Mouse (Mus musculus): ENCODE measurements around the gene March1. TPM values are rescaled to one million over a fixed set of nuclear protein-coding genes. Genes with fewer than 3 reads are reported as not detected.

Gene March1
- polyA plus RNA-seq, 1 experiment from 2014 or later: 1.2 TPM

DNA sequence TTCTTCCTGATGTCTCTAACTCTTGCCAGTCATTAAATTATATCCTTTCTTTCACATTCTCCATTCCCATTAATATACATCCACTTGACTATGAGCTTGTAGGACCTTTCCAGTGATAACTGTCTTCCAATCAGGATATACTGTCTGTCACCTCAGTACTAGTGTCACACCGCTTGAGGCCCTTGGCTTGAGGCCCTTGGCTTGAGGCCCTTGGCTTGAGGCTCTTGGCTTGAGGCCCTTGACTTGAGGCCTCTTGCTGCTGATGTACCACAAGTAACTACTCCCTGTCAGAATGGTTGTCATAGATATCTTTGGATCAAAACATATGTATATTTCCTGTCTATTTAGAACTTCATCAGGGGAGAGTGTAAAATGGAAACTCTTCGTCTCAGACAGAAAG, 576.7 kb downstream of the March1 start:
- no peak overlapping the region for H3K9ac ChIP-seq
- H3K27ac ChIP-seq: no peak overlapping the region
- ATAC-seq (ENCODE audit: insufficient read depth, low FRiP score, low read depth): no peak
- H3K4me2 ChIP-seq: no peak overlapping the region
- no peaks in the 10 kb centered on the region for H3K27me3 ChIP-seq (replicated peaks)
- no peaks in the 10 kb centered on the region for H3K36me3 ChIP-seq
- 83% methylated on average over 2 of the region's 2 CpGs for WGBS
- no peaks in the 10 kb centered on the region for H3K4me1 ChIP-seq
- no peaks in the 10 kb centered on the region for H3K9me3 ChIP-seq
- no peak overlapping the region for H3K4me3 ChIP-seq (replicated peaks)

DNA sequence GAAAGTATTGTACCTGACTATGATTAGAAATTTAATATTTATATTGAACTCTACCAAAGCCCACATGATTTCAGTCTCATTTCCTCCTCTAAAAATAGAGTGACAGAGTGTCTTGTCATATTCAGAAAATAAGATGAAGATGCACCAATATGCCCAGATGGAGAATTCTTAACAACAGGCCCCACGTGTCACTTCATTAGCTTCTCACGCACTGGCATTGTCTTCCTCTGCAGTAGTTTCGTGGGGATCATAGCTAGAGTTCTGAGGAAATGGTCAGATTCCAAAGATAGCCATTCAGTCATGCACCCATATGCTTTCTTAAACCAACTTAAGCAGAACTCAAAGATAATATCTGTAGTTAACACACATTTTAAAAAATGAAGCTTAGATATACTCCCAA, 582.5 kb downstream of the March1 start:
- H3K27ac ChIP-seq: no peak overlapping the region
- H3K36me3 ChIP-seq: no peaks in the 10 kb centered on the region
- no peaks in the 10 kb centered on the region for H3K27me3 ChIP-seq (replicated peaks)
- H3K4me3 ChIP-seq (replicated peaks): no peak overlapping the region
- no peak for ATAC-seq (ENCODE audit: insufficient read depth, low FRiP score, low read depth)
- no peak overlapping the region for H3K9ac ChIP-seq
- WGBS: 71% methylated on average over 3 of the region's 3 CpGs
- no peaks in the 10 kb centered on the region for H3K9me3 ChIP-seq
- no peaks in the 10 kb centered on the region for H3K4me1 ChIP-seq
- no peak overlapping the region for H3K4me2 ChIP-seq

DNA sequence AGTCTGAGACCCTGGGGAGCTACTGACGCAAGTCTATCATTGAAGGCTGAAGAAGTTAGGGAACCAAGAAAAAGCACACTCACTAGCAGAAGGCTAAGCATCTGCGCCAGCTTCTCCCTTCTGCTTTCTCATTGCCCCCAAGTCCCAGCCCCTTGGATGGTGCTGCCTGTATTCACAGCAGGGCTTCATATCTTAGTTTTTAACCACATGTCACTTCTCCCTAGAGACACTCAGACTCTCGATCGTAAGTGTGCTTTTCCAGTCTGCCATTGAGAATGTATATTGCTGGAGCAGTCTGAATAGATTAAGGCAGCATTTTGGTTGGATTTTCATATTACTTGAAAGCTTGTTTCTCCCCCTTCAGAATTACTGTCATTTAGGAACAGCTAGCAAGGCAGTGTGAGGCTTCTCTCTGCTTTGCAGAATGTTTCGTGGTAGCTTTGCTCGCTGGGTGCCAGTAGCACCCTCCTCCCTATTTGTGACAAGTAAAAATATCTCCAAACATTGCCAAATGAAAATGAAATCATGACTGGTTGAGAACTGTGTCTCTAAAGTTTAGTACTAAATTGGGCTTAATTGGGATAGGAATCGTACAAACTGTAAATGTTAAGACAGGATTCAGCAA, 586.2 kb downstream of the March1 start:
- Histone ChIP-seq H3K9ac (no peak overlapping the region), H3K27me3 (replicated peaks) (no peaks in the 10 kb centered on the region), H3K4me2 (no peak overlapping the region), H3K4me1 (no peaks in the 10 kb centered on the region), H3K9me3 (no peaks in the 10 kb centered on the region), H3K36me3 (no peaks in the 10 kb centered on the region), H3K27ac (no peak overlapping the region), H3K4me3 (replicated peaks) (no peak overlapping the region)
- ATAC-seq (ENCODE audit: insufficient read depth, low FRiP score, low read depth): no peak
- WGBS: 91% methylated on average over 7 of the region's 7 CpGs

DNA sequence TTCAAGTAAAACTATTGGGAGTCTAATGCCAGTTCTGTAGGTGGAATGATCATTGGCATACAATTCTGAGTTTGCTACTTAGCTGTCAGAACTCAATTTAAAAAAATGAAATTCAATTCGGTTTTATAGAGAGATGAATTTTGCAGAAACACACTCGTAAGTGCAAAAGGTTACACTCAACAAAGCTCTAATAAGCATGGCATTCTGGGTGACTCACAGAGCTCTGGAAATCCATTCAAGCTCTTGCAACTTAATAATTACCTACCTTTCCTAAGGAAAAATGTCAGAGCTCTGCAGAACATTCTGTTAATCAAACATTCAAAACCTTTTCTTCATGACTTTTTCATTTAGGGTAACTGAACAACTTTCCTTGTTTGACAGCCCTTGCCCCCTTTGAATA, 591.9 kb downstream of the March1 start:
- 62% methylated on average over 2 of the region's 2 CpGs for WGBS
- no peak overlapping the region for H3K4me3 ChIP-seq (replicated peaks)
- H3K9ac ChIP-seq: no peak overlapping the region
- H3K27me3 ChIP-seq (replicated peaks): no peaks in the 10 kb centered on the region
- H3K4me1 ChIP-seq: no peaks in the 10 kb centered on the region
- no peaks in the 10 kb centered on the region for H3K36me3 ChIP-seq
- H3K4me2 ChIP-seq: no peak overlapping the region
- no peak for ATAC-seq (ENCODE audit: insufficient read depth, low FRiP score, low read depth)
- no peaks in the 10 kb centered on the region for H3K9me3 ChIP-seq
- no peak overlapping the region for H3K27ac ChIP-seq

DNA sequence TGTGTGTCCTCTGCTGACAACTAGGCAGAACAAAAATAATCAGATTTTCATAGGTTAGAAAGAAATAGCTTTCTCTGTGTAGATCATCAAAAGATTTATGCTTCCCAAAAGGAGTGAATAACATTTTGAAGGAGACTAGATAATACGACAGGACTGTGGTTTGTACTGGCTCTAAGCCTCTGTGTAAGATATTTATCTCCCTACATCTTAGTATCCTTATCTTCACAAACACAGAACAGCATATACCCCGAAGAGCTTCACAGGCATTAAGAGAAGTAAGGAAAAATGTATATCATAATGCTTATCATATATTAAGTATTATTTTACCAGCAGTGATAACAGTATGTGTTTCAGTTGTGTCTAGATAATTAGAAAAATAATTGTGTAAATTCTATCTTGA, 592.6 kb downstream of the March1 start:
- Histone ChIP-seq H3K9me3 (no peaks in the 10 kb centered on the region), H3K4me3 (replicated peaks) (no peak overlapping the region), H3K27me3 (replicated peaks) (no peaks in the 10 kb centered on the region), H3K27ac (no peak overlapping the region), H3K36me3 (no peaks in the 10 kb centered on the region), H3K4me1 (no peaks in the 10 kb centered on the region), H3K4me2 (no peak overlapping the region), H3K9ac (no peak overlapping the region)
- 67% methylated on average over 2 of the region's 2 CpGs for WGBS
- ATAC-seq (ENCODE audit: insufficient read depth, low FRiP score, low read depth): no peak

DNA sequence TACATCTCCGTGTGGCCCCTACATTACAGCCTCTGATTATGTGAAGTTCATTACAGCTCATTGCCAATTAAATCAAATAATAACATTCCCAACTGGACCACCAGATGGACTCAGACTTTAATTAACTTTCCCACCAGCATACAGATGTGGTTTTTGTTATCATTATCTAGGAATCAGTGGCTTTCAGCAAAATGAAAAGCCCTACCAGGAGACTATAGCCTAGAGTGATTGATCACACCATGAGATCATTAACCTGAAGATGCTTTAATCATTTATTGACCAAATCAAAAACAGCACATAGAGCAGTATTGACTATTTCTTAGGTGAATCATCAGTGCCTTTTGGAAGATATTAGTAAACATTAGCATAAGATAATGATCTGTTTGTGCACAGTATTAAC, 602.3 kb downstream of the March1 start:
- 67% methylated on average over 1 of the region's 1 CpGs for WGBS

DNA sequence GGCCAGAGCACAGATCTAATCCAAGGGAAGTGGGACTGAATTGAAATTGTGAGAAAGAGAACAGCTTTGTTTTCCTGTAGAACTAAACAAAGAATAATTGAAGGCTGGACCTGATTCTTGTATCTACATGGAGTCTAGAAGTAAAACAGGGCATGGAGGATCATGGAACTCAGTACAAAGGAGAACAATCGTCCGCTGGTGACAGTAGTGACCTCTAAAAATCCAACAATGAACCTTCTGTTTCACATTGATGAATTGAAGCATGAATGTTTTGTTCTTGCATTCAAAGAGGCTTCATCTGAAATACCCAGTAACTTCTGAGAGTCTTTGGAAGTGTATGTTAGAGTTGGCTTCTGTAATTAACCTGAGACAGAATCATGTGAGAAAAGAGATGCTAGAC, 612.2 kb downstream of the March1 start:
- whole genome bisulfite sequencing: 77% methylated on average over 2 of the region's 2 CpGs
- H3K9ac ChIP-seq: no peak overlapping the region
- H3K4me3 ChIP-seq (replicated peaks): no peak overlapping the region
- H3K36me3 ChIP-seq: no peaks in the 10 kb centered on the region
- H3K27ac ChIP-seq: no peak overlapping the region
- no peaks in the 10 kb centered on the region for H3K9me3 ChIP-seq
- ATAC-seq (ENCODE audit: insufficient read depth, low FRiP score, low read depth): no peak
- H3K4me2 ChIP-seq: no peak overlapping the region
- H3K4me1 ChIP-seq: no peaks in the 10 kb centered on the region
- H3K27me3 ChIP-seq (replicated peaks): no peaks in the 10 kb centered on the region

More for the DNA sequence above, 602.3 kb downstream of the March1 start:
- H3K4me1 ChIP-seq: no peaks in the 10 kb centered on the region
- H3K9ac ChIP-seq: no peak overlapping the region
- H3K27me3 ChIP-seq (replicated peaks): no peaks in the 10 kb centered on the region
- H3K9me3 ChIP-seq: no peaks in the 10 kb centered on the region
- no peak overlapping the region for H3K4me2 ChIP-seq
- no peak overlapping the region for H3K4me3 ChIP-seq (replicated peaks)
- no peak for ATAC-seq (ENCODE audit: insufficient read depth, low FRiP score, low read depth)
- H3K36me3 ChIP-seq: no peaks in the 10 kb centered on the region
- no peak overlapping the region for H3K27ac ChIP-seq

DNA sequence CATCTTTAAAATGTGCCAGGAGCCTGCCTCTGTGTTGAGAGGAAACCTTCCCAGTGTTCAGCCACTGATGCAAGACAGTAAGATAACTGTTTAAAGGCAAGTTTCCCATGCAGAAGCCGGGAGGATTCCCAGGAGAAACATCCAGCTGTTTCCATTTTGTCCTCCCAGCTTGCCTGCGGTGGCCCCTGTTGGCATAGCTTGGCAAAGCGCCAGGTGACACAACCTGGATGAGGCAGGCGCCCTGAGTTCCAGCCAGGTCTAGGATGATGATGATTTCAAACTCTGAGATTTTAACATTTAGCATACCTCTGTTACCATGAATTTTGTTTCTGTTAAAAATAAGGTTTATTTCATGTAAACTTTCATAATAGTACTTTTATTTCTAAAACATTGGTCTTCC, 651.8 kb downstream of the March1 start:
- no peak overlapping the region for H3K9ac ChIP-seq
- WGBS: 62% methylated on average over 4 of the region's 4 CpGs
- H3K36me3 ChIP-seq: no peaks in the 10 kb centered on the region
- H3K9me3 ChIP-seq: no peaks in the 10 kb centered on the region
- H3K4me1 ChIP-seq: no peaks in the 10 kb centered on the region
- no peak overlapping the region for H3K4me3 ChIP-seq (replicated peaks)
- H3K4me2 ChIP-seq: no peak overlapping the region
- H3K27ac ChIP-seq: no peak overlapping the region
- ATAC-seq (ENCODE audit: insufficient read depth, low FRiP score, low read depth): no peak
- H3K27me3 ChIP-seq (replicated peaks): no peaks in the 10 kb centered on the region

DNA sequence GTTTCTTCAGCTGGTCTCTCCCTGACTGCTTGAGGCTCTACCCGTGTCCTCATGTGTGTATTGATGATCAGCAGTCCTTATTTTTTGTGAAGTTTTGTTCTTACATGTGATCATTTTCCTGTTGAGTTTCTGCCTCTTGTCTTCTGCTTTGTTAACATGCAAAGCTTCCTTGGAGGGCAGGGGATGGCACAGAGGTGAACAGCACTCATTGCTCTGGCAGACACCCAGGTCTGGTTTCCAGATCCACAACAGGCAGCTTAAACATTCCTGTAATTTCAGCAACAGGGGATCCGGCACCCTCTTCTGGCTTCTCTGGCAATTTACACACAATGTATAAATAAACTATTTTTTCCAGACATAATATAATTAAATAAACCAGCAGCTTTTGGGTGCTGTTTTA, 652.4 kb downstream of the March1 start:
- Histone ChIP-seq H3K36me3 (no peaks in the 10 kb centered on the region), H3K9ac (no peak overlapping the region), H3K27me3 (replicated peaks) (no peaks in the 10 kb centered on the region), H3K27ac (no peak overlapping the region), H3K4me2 (no peak overlapping the region), H3K4me3 (replicated peaks) (no peak overlapping the region), H3K4me1 (no peaks in the 10 kb centered on the region), H3K9me3 (no peaks in the 10 kb centered on the region)
- no peak for ATAC-seq (ENCODE audit: insufficient read depth, low FRiP score, low read depth)
- 58% methylated on average over 2 of the region's 2 CpGs for WGBS

DNA sequence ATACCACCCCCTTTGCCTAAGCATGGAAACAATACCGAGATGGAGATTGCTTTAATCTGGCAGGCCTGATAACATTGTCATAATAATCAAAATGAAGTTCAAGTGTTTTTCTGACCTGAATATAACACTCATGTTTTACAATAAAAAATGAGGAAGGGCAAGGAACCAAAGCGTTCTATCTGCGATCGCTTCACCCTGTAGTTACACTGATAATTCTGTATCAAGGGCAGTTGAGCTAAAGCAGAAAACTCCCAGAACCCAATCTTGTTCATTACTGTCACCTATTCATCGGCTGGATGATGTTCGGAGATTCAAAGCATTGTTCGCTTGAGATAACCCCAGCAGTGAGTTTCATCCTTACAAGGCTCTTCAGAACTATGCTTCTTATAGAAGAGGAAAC, 700.1 kb downstream of the March1 start:
- H3K27me3 ChIP-seq (replicated peaks): no peaks in the 10 kb centered on the region
- no peak overlapping the region for H3K4me3 ChIP-seq (replicated peaks)
- ATAC-seq (ENCODE audit: insufficient read depth, low FRiP score, low read depth): no peak
- 79% methylated on average over 7 of the region's 7 CpGs for WGBS
- H3K4me1 ChIP-seq: no peaks in the 10 kb centered on the region
- H3K9ac ChIP-seq: no peak overlapping the region
- no peaks in the 10 kb centered on the region for H3K9me3 ChIP-seq
- H3K36me3 ChIP-seq: no peaks in the 10 kb centered on the region
- no peak overlapping the region for H3K4me2 ChIP-seq
- no peak overlapping the region for H3K27ac ChIP-seq

DNA sequence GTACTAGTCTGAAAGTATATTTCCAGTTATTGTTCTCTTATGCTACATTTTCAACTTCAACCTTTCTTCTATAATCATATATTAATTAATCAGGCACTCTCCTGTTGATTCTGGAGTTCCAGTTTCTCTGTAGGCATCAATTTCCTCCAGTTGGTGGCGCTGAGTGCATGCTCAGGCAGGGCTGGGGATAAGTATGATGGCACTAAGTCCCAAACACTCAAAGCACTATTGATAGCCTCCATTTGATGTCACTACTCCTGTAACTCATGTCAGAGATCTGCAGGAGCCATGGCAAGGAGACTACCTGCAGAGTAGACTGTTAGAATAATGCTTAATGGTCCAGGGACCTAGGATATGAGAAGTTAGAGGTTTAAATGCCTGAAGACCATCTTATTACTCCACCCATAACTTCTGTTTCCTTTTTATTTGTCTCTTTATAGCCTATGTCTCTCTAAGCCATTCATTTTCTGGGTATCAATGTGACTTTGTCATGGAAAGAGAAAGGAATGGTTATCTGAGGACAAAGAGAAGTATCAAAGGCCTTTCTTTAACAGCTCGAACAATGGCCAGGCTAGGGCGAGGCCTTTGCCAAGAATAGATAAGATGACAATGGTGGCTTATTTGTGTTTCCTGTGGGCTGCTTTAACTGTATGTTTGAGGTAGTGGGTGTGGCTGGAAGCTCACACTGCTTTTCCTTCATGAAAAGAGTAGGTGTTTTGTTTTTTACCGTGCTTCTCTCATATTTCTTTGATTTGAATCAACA, 705.5 kb downstream of the March1 start:
- H3K27ac ChIP-seq: no peak overlapping the region
- no peaks in the 10 kb centered on the region for H3K9me3 ChIP-seq
- H3K36me3 ChIP-seq: no peaks in the 10 kb centered on the region
- H3K9ac ChIP-seq: no peak overlapping the region
- ATAC-seq (ENCODE audit: insufficient read depth, low FRiP score, low read depth): no peak
- H3K4me2 ChIP-seq: no peak overlapping the region
- H3K27me3 ChIP-seq (replicated peaks): no peaks in the 10 kb centered on the region
- no peak overlapping the region for H3K4me3 ChIP-seq (replicated peaks)
- whole genome bisulfite sequencing: 50% methylated on average over 4 of the region's 4 CpGs
- no peaks in the 10 kb centered on the region for H3K4me1 ChIP-seq

DNA sequence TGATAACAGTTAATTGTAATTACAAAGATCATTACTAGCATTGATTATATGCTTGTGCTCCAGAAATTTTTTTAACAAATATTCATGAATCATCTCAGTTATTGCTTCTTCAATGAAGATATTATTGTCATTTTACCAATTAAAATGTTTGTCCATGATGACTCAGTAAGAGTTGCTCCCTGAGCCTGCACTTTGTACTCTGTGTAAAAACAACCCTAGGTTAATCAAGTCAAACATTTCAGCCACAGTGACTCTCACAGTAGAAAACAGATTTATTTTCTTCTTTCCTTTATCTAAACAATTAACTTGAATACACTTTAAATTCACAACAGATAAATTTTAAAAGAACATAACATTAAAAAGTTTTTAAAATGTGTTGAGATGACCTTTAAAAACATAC, 708.7 kb downstream of the March1 start:
- no peak overlapping the region for H3K4me2 ChIP-seq
- H3K27ac ChIP-seq: no peak overlapping the region
- no peak overlapping the region for H3K9ac ChIP-seq
- H3K36me3 ChIP-seq: no peaks in the 10 kb centered on the region
- no peaks in the 10 kb centered on the region for H3K27me3 ChIP-seq (replicated peaks)
- ATAC-seq (ENCODE audit: insufficient read depth, low FRiP score, low read depth): no peak
- H3K9me3 ChIP-seq: no peaks in the 10 kb centered on the region
- H3K4me3 ChIP-seq (replicated peaks): no peak overlapping the region
- no peaks in the 10 kb centered on the region for H3K4me1 ChIP-seq

DNA sequence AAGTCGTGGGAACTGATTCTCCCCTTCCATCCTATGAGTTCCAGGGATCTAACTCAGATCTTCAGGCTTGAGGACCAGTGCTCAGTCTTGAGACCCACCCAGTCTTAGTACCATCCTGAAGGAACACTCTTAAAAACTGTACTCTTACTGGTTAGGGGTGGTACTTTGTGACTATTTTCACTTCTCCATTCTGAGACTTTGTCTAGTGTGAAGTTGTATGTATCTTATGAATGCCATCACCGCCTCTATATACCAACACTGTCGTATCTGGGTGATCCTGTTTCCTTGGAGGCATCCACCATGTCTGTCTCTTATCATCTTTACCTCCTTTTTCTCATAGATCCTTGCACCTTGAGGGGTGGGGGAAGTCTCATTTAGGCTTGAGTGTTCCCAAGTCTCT, 714.5 kb downstream of the March1 start:
- Histone ChIP-seq H3K4me2 (no peak overlapping the region), H3K4me3 (replicated peaks) (no peak overlapping the region), H3K27ac (no peak overlapping the region), H3K9me3 (no peaks in the 10 kb centered on the region), H3K4me1 (no peaks in the 10 kb centered on the region), H3K9ac (no peak overlapping the region), H3K27me3 (replicated peaks) (no peaks in the 10 kb centered on the region), H3K36me3 (no peaks in the 10 kb centered on the region)
- ATAC-seq (ENCODE audit: insufficient read depth, low FRiP score, low read depth): no peak
- WGBS: 82% methylated on average over 3 of the region's 3 CpGs

All from stomach, embryonic 15.5 days (tissue).